Mouse (Mus musculus) gastrocnemius, adult 2 months (tissue): Measurements from ENCODE around the gene Khdc1c. TPM values are rescaled to one million over a fixed set of nuclear protein-coding genes. Genes with fewer than 3 reads are reported as not detected.

Experiments used
- DNase-seq: peaks from one replicate; pipeline ENCODE4 v3.0.0; 2022
- H3K27ac ChIP-seq: fragments of 200-600 bp; 2 replicates; pipeline ENCODE4 v1.8.1; 2022; ENCODE audit warnings: mild to moderate bottlenecking
- H3K4me3 ChIP-seq: fragments of 200-600 bp; 2 replicates; pipeline ENCODE4 v1.8.1; 2022; ENCODE audit warnings: mild to moderate bottlenecking, moderate library complexity
- CTCF ChIP-seq: fragments of 200-600 bp; IDR thresholded peaks from 2 replicates; pipeline ENCODE4 v1.8.1; 2022; ENCODE audit warnings: antibody characterized with exemption, mild to moderate bottlenecking, moderate library complexity
- intact Hi-C: fragments of 180-260 bp; cut with DNase I; formaldehyde crosslinking; loops from one replicate; pipeline ENCODE4 v1.15.1; 2025
- total RNA-seq, 2 experiments: library from RNA; stranded (reverse); gene quantifications; 2 replicates each; pipeline ENCODE4 v1.2.3; 2021

Khdc1c gene
- total RNA-seq, 2 experiments from 2014 or later = not detected

DNA sequence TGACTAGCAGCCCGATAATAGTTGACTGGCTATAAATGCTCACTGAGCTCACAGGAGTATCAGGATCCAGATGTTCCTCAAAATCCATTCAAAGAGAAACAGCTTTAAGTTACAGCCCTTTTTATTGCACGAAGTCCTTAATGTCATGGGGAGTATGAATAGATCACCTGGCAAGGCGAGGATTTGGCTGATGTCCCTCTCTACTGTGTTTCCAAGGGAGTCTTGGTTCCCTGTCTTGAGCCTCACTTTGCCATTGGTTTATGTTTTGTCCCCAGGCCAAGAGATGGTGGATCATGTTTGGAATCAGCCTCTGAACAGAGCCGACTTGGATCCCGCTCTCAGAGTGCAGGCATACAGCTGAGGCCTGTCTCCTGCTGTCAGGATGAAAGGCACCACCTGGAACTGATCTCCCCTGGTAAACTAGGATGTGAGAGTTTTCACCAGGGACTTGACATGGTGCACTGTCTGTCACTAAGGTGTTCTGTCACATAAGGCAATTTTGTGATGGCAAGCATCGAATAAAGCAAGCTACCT, 23.1 kb downstream of the Khdc1c start:
- intact Hi-C loops = no loop called here
- no peak overlapping the region for H3K27ac ChIP-seq

DNA sequence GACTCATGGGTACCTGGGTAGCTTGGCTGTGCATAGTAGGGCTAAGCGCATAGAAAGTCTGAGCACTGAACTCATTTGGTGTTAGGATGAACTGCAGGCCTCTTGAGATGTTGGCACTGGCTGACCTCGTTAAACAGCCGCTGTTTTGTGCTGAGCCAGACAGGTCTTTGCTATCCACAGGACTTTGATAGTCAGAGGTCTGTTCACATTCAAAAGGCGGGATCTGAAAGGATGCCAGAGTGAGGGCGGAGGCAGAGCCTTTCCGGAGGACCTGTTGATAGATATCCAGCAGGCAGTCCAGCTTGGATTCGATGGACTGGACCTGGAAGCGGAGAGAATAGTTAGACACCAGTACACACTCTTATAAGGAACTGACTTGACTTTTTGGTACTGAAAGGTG, 34.7 kb downstream of the Khdc1c start:
- Histone ChIP-seq H3K4me3 (no peak overlapping the region), H3K27ac (no peak overlapping the region)
- no peak for DNase-seq
- intact Hi-C loops = no loop called here
- TF ChIP-seq CTCF = no peak

More for the DNA sequence above, 23.1 kb downstream of the Khdc1c start:
- no peak overlapping the region for H3K4me3 ChIP-seq
- no peak for TF ChIP-seq CTCF
- DNase-seq = no peak

DNA sequence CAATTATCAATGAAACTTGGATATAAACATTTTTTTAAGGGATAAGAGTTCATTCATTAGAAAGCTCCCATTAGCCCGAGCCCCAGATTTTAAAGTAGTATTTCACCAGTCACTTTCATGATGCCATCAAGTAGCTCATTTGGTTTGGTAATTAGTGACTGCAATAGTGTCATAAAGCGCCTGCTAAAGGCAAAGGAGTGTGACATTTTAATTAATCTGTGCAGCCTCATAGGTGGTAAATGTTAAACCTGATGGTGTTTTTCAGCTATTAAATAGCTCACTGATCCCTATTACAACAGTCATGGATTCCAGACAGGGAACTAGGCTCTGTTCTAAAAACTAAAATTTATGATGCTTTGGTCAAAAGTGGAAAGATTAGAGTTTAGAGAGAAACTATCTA, 39.1 kb downstream of the Khdc1c start:
- TF ChIP-seq CTCF = no peak
- Histone ChIP-seq H3K4me3 (no peak overlapping the region), H3K27ac (no peak overlapping the region)
- intact Hi-C loops = no loop called here
- no peak for DNase-seq

DNA sequence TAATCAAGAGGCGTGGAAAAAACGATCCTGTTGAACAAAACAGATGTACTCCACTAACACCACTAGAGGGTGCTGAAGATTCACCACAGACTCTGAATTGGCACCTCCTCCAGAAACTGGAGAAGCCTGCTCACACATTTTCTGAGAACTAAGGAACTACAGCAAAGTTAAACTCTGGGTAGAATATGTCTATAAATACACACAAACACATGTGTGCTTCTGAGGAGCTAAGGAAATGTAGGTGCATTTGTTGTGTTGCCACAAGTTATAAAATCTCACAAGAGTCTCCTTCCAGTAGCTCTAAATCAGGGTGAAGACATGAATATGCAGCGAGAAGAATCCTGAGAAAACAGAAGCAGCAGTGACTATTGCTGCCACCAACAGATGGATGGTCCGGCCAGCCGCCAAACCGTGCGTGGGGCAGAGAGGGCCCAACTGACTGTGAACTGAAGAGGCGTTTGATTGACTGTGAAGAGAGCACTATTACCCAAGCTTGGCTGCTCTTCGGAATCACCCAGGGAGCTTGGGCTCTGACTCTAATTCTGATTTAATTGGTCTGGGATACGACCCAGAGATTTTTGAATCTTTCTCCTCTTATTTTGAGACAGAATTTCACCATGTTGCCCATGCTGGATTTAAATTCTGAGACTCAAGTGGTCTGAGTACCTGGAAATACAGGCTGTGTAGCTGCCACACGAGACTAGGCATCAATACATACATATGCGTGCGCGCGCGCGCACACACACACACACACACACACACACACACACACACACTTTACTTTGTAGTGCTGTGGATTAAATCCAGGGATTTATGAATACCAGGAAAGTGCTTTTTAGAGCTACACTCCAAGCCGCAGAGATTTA, 43.4 kb downstream of the Khdc1c start:
- TF ChIP-seq CTCF = peak; percentile 90; the same call in 1 of the 2 replicates
- DNase-seq = peak; percentile 56
- Histone ChIP-seq H3K27ac (peak overlapping the region; percentile 50), H3K4me3 (peak overlapping the region; percentile 51)
- intact Hi-C loops = loop anchor here (5.0 kb wide), 1 partner anchor 856 kb away; no protein-coding TSS in a partner anchor

DNA sequence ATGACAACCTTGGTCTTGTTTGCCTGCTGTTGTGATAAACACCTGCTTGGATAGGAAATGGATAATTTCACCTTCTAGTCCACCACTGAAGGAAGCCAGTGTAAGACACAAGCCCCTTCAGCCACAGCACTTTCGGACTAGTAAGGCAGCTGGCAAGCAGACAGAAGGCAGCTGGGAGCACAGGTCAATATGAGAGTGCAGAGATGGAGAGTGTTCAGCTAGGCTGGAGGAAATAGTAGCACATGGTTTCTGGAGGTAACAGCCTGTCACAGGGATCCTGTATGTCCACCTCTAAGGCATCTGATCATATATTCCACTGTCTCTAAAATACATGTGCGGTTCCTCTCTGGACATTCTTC, 44.0 kb downstream of the Khdc1c start:
- no peak overlapping the region for H3K4me3 ChIP-seq
- no peak for DNase-seq
- no peak overlapping the region for H3K27ac ChIP-seq
- intact Hi-C loops = loop anchor here (5.0 kb wide), 1 partner anchor 855 kb away; no protein-coding TSS in a partner anchor
- TF ChIP-seq CTCF = no peak

DNA sequence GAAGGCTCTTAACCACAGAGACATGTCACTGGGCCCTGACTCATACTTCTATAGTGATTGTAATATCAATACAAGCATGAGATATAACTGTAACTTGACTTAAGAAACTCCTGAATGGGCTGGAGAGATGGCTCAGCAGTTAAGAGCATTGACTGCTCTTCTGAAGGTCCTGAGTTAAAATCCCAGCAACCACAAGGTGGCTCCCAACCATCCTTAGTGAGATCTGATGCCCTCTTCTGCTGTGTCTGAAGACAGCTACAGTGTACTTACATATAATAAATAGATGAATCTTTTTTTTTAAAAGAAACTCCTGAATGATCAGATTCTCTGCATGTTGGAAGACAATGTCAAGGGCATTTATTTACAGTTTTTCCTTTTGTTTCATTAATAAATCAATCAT, 51.2 kb downstream of the Khdc1c start:
- peak; percentile 55 for TF ChIP-seq CTCF
- DNase-seq = no peak
- Histone ChIP-seq H3K27ac (no peak overlapping the region), H3K4me3 (no peak overlapping the region)
- intact Hi-C loops = loop anchor here (2.0 kb wide), 1 partner anchor 545 kb away; no protein-coding TSS in a partner anchor

Other genes with a start within 250 kb of the Khdc1c start
- 1 to 10 TPM in 1 of 2 experiments, under 1 TPM in 1; 0.97 to 1.3 TPM for gene Tmem14a, start 149.8 kb upstream of the Khdc1c start, total RNA-seq
- gene Gsta3, start 127.7 kb upstream of the Khdc1c start, total RNA-seq = under 1 TPM; 0.46 to 0.47 TPM
- not detected for gene Khdc1a, start 18.7 kb upstream of the Khdc1c start, total RNA-seq
- gene Khdc1b, start 15.2 kb downstream of the Khdc1c start, total RNA-seq = not detected